Mouse (Mus musculus): ENCODE data around the gene Shpk. TPM values are rescaled to one million over a fixed set of nuclear protein-coding genes. Genes with fewer than 3 reads are reported as not detected.

Gene Shpk
- polyA plus RNA-seq, 1 experiment from 2014 or later = 1.00 TPM

GRCm38 (mm10) chr11:73267267-73267666 lies 68.0 kb downstream of the Shpk start, which contains the start of gene Trpv3:
Trpv3 (plus strand) TSS chr11:73267388.
- Histone ChIP-seq H3K4me3 (ENCODE audit: low read length) (no peak within 1 kb of the TSS), H3K4me1 (ENCODE audit: control insufficient read depth, insufficient read depth, low read length) (no peaks in the 10 kb centered on the region), H3K4me2 (ENCODE audit: low read depth, low read length) (no peak within 1 kb of the TSS), H3K9ac (ENCODE audit: low read length) (no peak within 1 kb of the TSS), H3K27ac (ENCODE audit: low read length) (no peak within 1 kb of the TSS), H3K36me3 (ENCODE audit: control insufficient read depth, insufficient read depth) (no peaks in the 10 kb centered on the region), H3K27me3 (ENCODE audit: control insufficient read depth, insufficient read depth, low read length) (no peaks in the 10 kb centered on the region; the same call in 1 of the 2 replicates), H3K9me3 (replicated peaks; ENCODE audit: control insufficient read depth, low read length) (no peaks in the 10 kb centered on the region)
- no peak for ATAC-seq (replicated peaks; ENCODE audit: extremely low read depth, insufficient read depth, low FRiP score)
- 72% methylated on average over 7 of the region's 7 CpGs for WGBS

Other genes starting within 250 kb of the Shpk start
- gene Atp2a3, start 238.3 kb upstream of the Shpk start, polyA plus RNA-seq (2015; fragmentation: Nextera tagmentation; extraction: Ambion mirVana) = 9.0 and 14.9 TPM in 2 replicates
- gene P2rx1, start 200.4 kb upstream of the Shpk start, polyA plus RNA-seq (2015; fragmentation: Nextera tagmentation; extraction: Ambion mirVana) = 3.0 and 5.6 TPM in 2 replicates
- gene Camkk1, start 180.5 kb upstream of the Shpk start, polyA plus RNA-seq (2015; fragmentation: Nextera tagmentation; extraction: Ambion mirVana) = 3.4 and 3.7 TPM in 2 replicates
- gene Ncbp3, start 151.7 kb upstream of the Shpk start, polyA plus RNA-seq (2015; fragmentation: Nextera tagmentation; extraction: Ambion mirVana) = 10.1 and 11.5 TPM in 2 replicates
- 1.4 and 2.2 TPM in 2 replicates for gene Itgae, start 108.9 kb upstream of the Shpk start, polyA plus RNA-seq (2015; fragmentation: Nextera tagmentation; extraction: Ambion mirVana)
- 12.0 and 13.6 TPM in 2 replicates for gene Haspin, start 61.2 kb upstream of the Shpk start, polyA plus RNA-seq (2015; fragmentation: Nextera tagmentation; extraction: Ambion mirVana)
- gene P2rx5, start 39.0 kb upstream of the Shpk start, polyA plus RNA-seq (2015; fragmentation: Nextera tagmentation; extraction: Ambion mirVana) = 2.2 and 2.9 TPM in 2 replicates
- 105 and 113 TPM in 2 replicates for gene Emc6, start 22.4 kb upstream of the Shpk start, polyA plus RNA-seq (2015; fragmentation: Nextera tagmentation; extraction: Ambion mirVana)
- gene Tax1bp3, start 22.4 kb upstream of the Shpk start, polyA plus RNA-seq (2015; fragmentation: Nextera tagmentation; extraction: Ambion mirVana) = 237 and 257 TPM in 2 replicates
- 14.5 and 15.3 TPM in 2 replicates for gene Ctns, start 418 bp upstream of the Shpk start, polyA plus RNA-seq (2015; fragmentation: Nextera tagmentation; extraction: Ambion mirVana)
- 0.06 and 0.08 TPM in 2 replicates for gene Trpv1, start 34.8 kb downstream of the Shpk start, polyA plus RNA-seq (2015; fragmentation: Nextera tagmentation; extraction: Ambion mirVana)
- gene Trpv3, start 67.9 kb downstream of the Shpk start, polyA plus RNA-seq (2015; fragmentation: Nextera tagmentation; extraction: Ambion mirVana) = 0.08 and 0.09 TPM in 2 replicates
- 0.25 and 0.41 TPM in 2 replicates for gene Aspa, start 130.1 kb downstream of the Shpk start, polyA plus RNA-seq (2015; fragmentation: Nextera tagmentation; extraction: Ambion mirVana)
- not detected in 2 replicates for gene Gm49340, start 130.3 kb downstream of the Shpk start, polyA plus RNA-seq (2015; fragmentation: Nextera tagmentation; extraction: Ambion mirVana)
- gene Spata22, start 130.3 kb downstream of the Shpk start, polyA plus RNA-seq (2015; fragmentation: Nextera tagmentation; extraction: Ambion mirVana) = not detected in 2 replicates
- gene Olfr20, start 151.3 kb downstream of the Shpk start, polyA plus RNA-seq (2015; fragmentation: Nextera tagmentation; extraction: Ambion mirVana) = not detected in 2 replicates
- not detected in 2 replicates for gene Olfr376, start 171.8 kb downstream of the Shpk start, polyA plus RNA-seq (2015; fragmentation: Nextera tagmentation; extraction: Ambion mirVana)
- not detected in 2 replicates for gene Olfr1, start 200.2 kb downstream of the Shpk start, polyA plus RNA-seq (2015; fragmentation: Nextera tagmentation; extraction: Ambion mirVana)
- gene Olfr378, start 229.0 kb downstream of the Shpk start, polyA plus RNA-seq (2015; fragmentation: Nextera tagmentation; extraction: Ambion mirVana) = not detected in 2 replicates

Data from heart, embryonic 16.5 days (tissue).